Mouse (Mus musculus) olfactory bulb, adult 2 months (tissue): ENCODE data around the gene Tent4a. TPM values are rescaled to one million over a fixed set of nuclear protein-coding genes. Genes with fewer than 3 reads are reported as not detected.

Experiments used
- H3K27ac ChIP-seq: fragments of 200-500 bp; 2 replicates; pipeline ENCODE4 v1.5.1; 2012; ENCODE audit warnings: low read depth, low read length; ENCODE audit not compliant: insufficient read depth
- H3K4me1 ChIP-seq: fragments of 200-500 bp; 2 replicates; pipeline ENCODE4 v1.6.1; 2012; ENCODE audit warnings: low read length; ENCODE audit not compliant: control insufficient read depth, insufficient read depth
- H3K4me3 ChIP-seq: fragments of 200-500 bp; 2 replicates; pipeline ENCODE4 v1.5.1; 2012; ENCODE audit warnings: mild to moderate bottlenecking, low read depth, low read length, moderate library complexity; ENCODE audit not compliant: insufficient read depth
- CTCF ChIP-seq: fragments of 200-500 bp; IDR thresholded peaks from 2 replicates; pipeline ENCODE4 v1.5.1; 2012; ENCODE audit warnings: low read depth, mild to moderate bottlenecking, low read length, moderate library complexity; ENCODE audit not compliant: insufficient read depth
- POLR2A ChIP-seq: fragments of 200-500 bp; IDR thresholded peaks from 2 replicates; pipeline ENCODE4 v1.6.1; 2012; ENCODE audit warnings: mild to moderate bottlenecking, low read depth, low read length, moderate library complexity; ENCODE audit not compliant: insufficient read depth
- WGBS: fragments of 180-500 bp; shearing (Covaris S2); methylation state at CpG from one replicate; pipeline ENCODE4 v1.1.7; 2018; 5-methylcytosine and 5-hydroxymethylcytosine counted together
- polyA plus RNA-seq: library from polyadenylated mRNA; stranded (reverse); fragments of >200 nt; gene quantifications from 2 replicates; pipeline ENCODE4 v1.2.4, GENCODE M21; 2012; ENCODE audit warnings: low replicate concordance; ENCODE audit not compliant: missing spikeins, insufficient read depth, insufficient read length

The Tent4a gene
- polyA plus RNA-seq, 1 experiment: not detected

GRCm38 (mm10) chr13:69515091-69515490, 19.3 kb downstream of the Tent4a start:
- no peak for TF ChIP-seq CTCF
- 0 out of 2 replicates have a peak, but pooled peaks cover 5% of the 10 kb centered on the region for H3K4me1 ChIP-seq
- WGBS: 61% methylated on average over 3 of the region's 3 CpGs
- no peak overlapping the region for H3K27ac ChIP-seq
- no peak overlapping the region for H3K4me3 ChIP-seq

GRCm38 (mm10) chr13:69509391-69510244, 24.8 kb downstream of the Tent4a start:
- WGBS: 54% methylated on average over 9 of the region's 9 CpGs
- Histone ChIP-seq H3K4me3 (no peak overlapping the region), H3K27ac (no peak overlapping the region), H3K4me1 (no peaks in the 10 kb centered on the region)
- no peak for TF ChIP-seq CTCF
- TF ChIP-seq POLR2A: no peak

GRCm38 (mm10) chr13:69507666-69508065, 26.8 kb downstream of the Tent4a start:
- no peak overlapping the region for H3K4me3 ChIP-seq
- H3K4me1 ChIP-seq: no peaks in the 10 kb centered on the region
- TF ChIP-seq POLR2A: no peak
- no peak for TF ChIP-seq CTCF
- 98% methylated on average over 3 of the region's 3 CpGs for WGBS
- H3K27ac ChIP-seq: no peak overlapping the region

GRCm38 (mm10) chr13:69506341-69507086, 27.9 kb downstream of the Tent4a start:
- 87% methylated on average over 12 of the region's 12 CpGs for WGBS
- Histone ChIP-seq H3K27ac (no peak overlapping the region), H3K4me3 (no peak overlapping the region), H3K4me1 (no peaks in the 10 kb centered on the region)
- TF ChIP-seq CTCF (no peak), POLR2A (no peak)

- H3K27ac ChIP-seq: no peak overlapping the region
- H3K4me3 ChIP-seq: no peak overlapping the region
- H3K4me1 ChIP-seq: no peaks in the 10 kb centered on the region
- TF ChIP-seq CTCF (no peak), POLR2A (no peak)
- 83% methylated on average over 5 of the region's 5 CpGs for WGBS
These were observed 31.6 kb downstream of the Tent4a start for GRCm38 (mm10) chr13:69502863-69503262.

- no peak for TF ChIP-seq POLR2A
- TF ChIP-seq CTCF: no peak
- Histone ChIP-seq H3K4me1 (no peaks in the 10 kb centered on the region), H3K4me3 (no peak overlapping the region), H3K27ac (no peak overlapping the region)
- 89% methylated on average over 14 of the region's 14 CpGs for WGBS
These were observed 32.2 kb downstream of the Tent4a start for GRCm38 (mm10) chr13:69502157-69502750.

GRCm38 (mm10) chr13:69498276-69498675, 36.1 kb downstream of the Tent4a start:
- TF ChIP-seq POLR2A: no peak
- no peak for TF ChIP-seq CTCF
- 59% methylated on average over 5 of the region's 5 CpGs for WGBS
- H3K4me3 ChIP-seq: no peak overlapping the region
- H3K27ac ChIP-seq: no peak overlapping the region
- H3K4me1 ChIP-seq: no peaks in the 10 kb centered on the region

- WGBS: 30% methylated on average over 7 of the region's 7 CpGs
- Histone ChIP-seq H3K4me3 (no peak overlapping the region), H3K27ac (no peak overlapping the region), H3K4me1 (peaks cover 2% of the 10 kb centered on the region)
- TF ChIP-seq CTCF (peak; percentile 54; the same call in 1 of the 2 replicates), POLR2A (no peak)
These were observed 41.4 kb downstream of the Tent4a start for GRCm38 (mm10) chr13:69492876-69493463.
